Mouse (Mus musculus): ENCODE measurements around the gene Gm10974. TPM values are rescaled to one million over a fixed set of nuclear protein-coding genes. Genes with fewer than 3 reads are reported as not detected.

Gm10974 gene
- polyA plus RNA-seq, 1 experiment from 2014 or later: not detected

DNA sequence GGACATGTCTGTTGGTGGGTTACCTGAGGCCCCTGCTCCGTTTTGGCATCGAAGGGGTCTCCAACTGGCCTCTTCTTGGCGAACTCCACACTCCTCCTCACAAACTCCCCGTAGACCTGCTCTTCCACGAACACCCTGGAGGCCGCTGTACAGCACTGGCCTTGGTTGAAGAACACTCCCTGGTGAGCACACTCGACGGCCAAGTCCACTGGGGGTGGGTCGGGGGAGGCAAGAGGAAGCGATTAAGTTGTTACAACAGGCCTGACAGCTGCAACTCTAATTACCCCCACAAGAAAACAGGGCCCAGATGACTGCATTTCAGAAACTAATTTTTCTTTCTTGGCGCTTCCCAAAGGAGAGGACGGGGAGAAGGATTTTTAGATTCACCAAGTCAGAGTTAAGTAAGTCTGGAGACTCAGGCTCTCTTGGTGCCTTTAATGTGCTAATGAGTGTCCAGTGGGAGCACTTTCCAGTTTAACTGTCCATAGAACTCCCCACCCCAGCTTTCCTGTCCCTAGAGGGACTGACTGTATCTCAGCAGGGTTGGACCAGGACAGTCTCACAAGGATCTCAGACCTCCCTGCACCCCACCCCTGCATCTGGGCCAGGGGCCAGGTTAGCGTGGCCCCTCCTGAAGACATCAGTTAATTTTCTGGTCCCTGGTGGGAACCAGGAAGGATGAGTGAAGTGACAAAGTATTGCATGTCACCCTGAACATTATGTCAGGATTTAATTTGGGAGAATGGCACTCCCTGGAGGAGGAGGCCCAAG lies 40.4 kb downstream of the Gm10974 start:
- H3K4me2 ChIP-seq (ENCODE audit: low read length): no peak overlapping the region
- H3K4me3 ChIP-seq (ENCODE audit: low read depth, low read length): no peak overlapping the region
- H3K27ac ChIP-seq (ENCODE audit: low read length): no peak overlapping the region
- 56% methylated on average over 13 of the region's 13 CpGs for WGBS
- no peaks in the 10 kb centered on the region for H3K27me3 ChIP-seq (ENCODE audit: control insufficient read depth, insufficient read depth, low read depth, low read length)
- no peak for ATAC-seq
- no peaks in the 10 kb centered on the region for H3K9me3 ChIP-seq (replicated peaks; ENCODE audit: control insufficient read depth, low read length, poor library complexity, severe bottlenecking)
- H3K4me1 ChIP-seq (ENCODE audit: control insufficient read depth, insufficient read depth, low read length): no peaks in the 10 kb centered on the region
- no peaks in the 10 kb centered on the region for H3K36me3 ChIP-seq (ENCODE audit: control insufficient read depth, insufficient read depth, low read length)
- H3K9ac ChIP-seq (ENCODE audit: low read depth, low read length): no peak overlapping the region

DNA sequence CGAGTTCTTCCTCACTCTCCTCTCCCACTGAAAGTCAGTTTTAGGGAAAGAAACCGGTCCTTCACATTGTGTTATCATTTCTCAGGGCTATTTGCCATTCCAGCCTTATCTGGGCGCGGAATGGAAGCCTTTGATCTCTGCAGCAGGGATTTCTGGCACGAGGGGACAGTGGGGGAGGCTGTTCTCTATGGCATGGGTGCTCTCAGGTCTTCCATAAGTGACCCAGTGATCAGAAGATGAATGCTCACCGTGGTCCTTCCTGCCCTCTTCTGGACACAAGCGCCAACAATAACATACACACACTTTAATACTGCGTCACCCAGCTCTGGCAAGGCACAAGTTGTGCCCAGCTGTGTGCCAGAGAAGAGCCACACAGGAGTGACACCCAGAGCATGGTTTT lies 41.3 kb downstream of the Gm10974 start:
- no peaks in the 10 kb centered on the region for H3K9me3 ChIP-seq (replicated peaks; ENCODE audit: control insufficient read depth, low read length, poor library complexity, severe bottlenecking)
- 79% methylated on average over 8 of the region's 8 CpGs for WGBS
- no peak for ATAC-seq
- H3K4me1 ChIP-seq (ENCODE audit: control insufficient read depth, insufficient read depth, low read length): no peaks in the 10 kb centered on the region
- no peak overlapping the region for H3K4me3 ChIP-seq (ENCODE audit: low read depth, low read length)
- no peak overlapping the region for H3K9ac ChIP-seq (ENCODE audit: low read depth, low read length)
- H3K27ac ChIP-seq (ENCODE audit: low read length): no peak overlapping the region
- no peaks in the 10 kb centered on the region for H3K36me3 ChIP-seq (ENCODE audit: control insufficient read depth, insufficient read depth, low read length)
- H3K4me2 ChIP-seq (ENCODE audit: low read length): no peak overlapping the region
- no peaks in the 10 kb centered on the region for H3K27me3 ChIP-seq (ENCODE audit: control insufficient read depth, insufficient read depth, low read depth, low read length)

DNA sequence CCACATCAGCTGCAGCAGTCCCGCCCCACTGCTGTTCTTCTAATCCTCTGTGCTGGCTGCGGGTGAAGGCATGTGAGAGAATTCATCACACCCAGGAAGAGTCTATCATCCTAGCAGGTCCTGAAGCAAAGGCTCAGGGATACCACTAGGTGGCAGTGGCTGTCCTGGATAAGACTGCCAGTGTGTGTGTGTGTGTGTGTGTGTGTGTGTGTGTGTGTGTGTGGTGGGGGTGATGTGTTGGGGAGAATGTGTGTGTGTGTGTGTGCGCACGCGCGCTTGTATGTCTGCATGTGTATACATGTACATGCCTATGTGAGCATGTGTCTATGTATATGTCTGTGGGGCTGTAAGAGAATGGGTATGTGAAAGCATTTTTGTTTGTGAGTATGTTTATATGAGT lies 43.7 kb downstream of the Gm10974 start:
- no peak overlapping the region for H3K27ac ChIP-seq (ENCODE audit: low read length)
- no peak overlapping the region for H3K4me2 ChIP-seq (ENCODE audit: low read length)
- no peaks in the 10 kb centered on the region for H3K27me3 ChIP-seq (ENCODE audit: control insufficient read depth, insufficient read depth, low read depth, low read length)
- no peaks in the 10 kb centered on the region for H3K4me1 ChIP-seq (ENCODE audit: control insufficient read depth, insufficient read depth, low read length)
- H3K4me3 ChIP-seq (ENCODE audit: low read depth, low read length): no peak overlapping the region
- no peak overlapping the region for H3K9ac ChIP-seq (ENCODE audit: low read depth, low read length)
- peak; percentile 54; the same call in 1 of the 2 replicates for ATAC-seq
- 72% methylated on average over 6 of the region's 6 CpGs for WGBS
- no peaks in the 10 kb centered on the region for H3K9me3 ChIP-seq (replicated peaks; ENCODE audit: control insufficient read depth, low read length, poor library complexity, severe bottlenecking)
- H3K36me3 ChIP-seq (ENCODE audit: control insufficient read depth, insufficient read depth, low read length): no peaks in the 10 kb centered on the region

DNA sequence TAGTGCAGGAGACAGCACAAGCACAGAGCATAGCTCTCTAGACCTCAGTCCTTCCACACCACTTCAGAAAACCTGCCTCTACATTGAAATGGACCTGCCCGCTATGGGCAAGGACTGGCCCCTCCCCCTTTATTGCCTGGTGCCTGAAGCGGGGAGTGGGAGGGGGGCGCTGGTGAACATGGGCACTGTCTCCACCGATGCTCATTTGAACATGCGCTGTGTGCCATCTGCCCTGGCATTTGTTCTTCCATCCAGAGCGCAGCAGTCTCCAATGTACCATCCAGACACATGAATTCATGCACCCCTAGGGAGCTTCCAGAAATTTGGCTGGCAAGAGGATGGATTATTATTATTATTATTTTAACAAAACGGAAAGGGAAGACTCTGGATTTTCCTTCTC lies 47.4 kb downstream of the Gm10974 start:
- H3K36me3 ChIP-seq (ENCODE audit: control insufficient read depth, insufficient read depth, low read length): no peaks in the 10 kb centered on the region
- no peak for ATAC-seq
- H3K9ac ChIP-seq (ENCODE audit: low read depth, low read length): no peak overlapping the region
- WGBS: 69% methylated on average over 7 of the region's 7 CpGs
- no peaks in the 10 kb centered on the region for H3K4me1 ChIP-seq (ENCODE audit: control insufficient read depth, insufficient read depth, low read length)
- no peak overlapping the region for H3K27ac ChIP-seq (ENCODE audit: low read length)
- no peak overlapping the region for H3K4me2 ChIP-seq (ENCODE audit: low read length)
- H3K4me3 ChIP-seq (ENCODE audit: low read depth, low read length): no peak overlapping the region
- no peaks in the 10 kb centered on the region for H3K9me3 ChIP-seq (replicated peaks; ENCODE audit: control insufficient read depth, low read length, poor library complexity, severe bottlenecking)
- no peaks in the 10 kb centered on the region for H3K27me3 ChIP-seq (ENCODE audit: control insufficient read depth, insufficient read depth, low read depth, low read length)

DNA sequence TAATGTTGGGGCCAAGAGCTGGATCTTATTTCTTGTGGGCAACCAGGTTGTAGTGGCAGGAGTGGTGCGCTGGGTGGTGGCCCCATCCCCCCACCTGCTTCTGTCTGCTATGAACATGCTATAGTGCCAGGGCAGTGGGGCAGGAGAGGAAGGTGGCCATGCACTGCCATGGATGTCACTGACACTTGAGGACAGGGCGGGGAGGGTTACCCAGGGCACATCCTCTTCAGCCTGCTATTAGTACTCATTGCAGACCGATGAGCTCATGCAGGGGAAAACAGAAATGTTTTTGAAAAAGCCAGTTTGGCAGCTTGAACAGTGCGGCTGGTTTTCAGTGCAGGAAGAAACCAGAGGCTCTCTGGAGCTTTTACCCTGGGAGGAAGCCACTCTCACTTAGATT lies 51.1 kb downstream of the Gm10974 start:
- Histone ChIP-seq H3K9ac (ENCODE audit: low read depth, low read length) (no peak overlapping the region), H3K36me3 (ENCODE audit: control insufficient read depth, insufficient read depth, low read length) (no peaks in the 10 kb centered on the region), H3K4me2 (ENCODE audit: low read length) (no peak overlapping the region), H3K4me1 (ENCODE audit: control insufficient read depth, insufficient read depth, low read length) (no peaks in the 10 kb centered on the region), H3K4me3 (ENCODE audit: low read depth, low read length) (no peak overlapping the region), H3K27ac (ENCODE audit: low read length) (no peak overlapping the region), H3K27me3 (ENCODE audit: control insufficient read depth, insufficient read depth, low read depth, low read length) (no peaks in the 10 kb centered on the region), H3K9me3 (replicated peaks; ENCODE audit: control insufficient read depth, low read length, poor library complexity, severe bottlenecking) (no peaks in the 10 kb centered on the region)
- 89% methylated on average over 4 of the region's 4 CpGs for WGBS
- no peak for ATAC-seq

DNA sequence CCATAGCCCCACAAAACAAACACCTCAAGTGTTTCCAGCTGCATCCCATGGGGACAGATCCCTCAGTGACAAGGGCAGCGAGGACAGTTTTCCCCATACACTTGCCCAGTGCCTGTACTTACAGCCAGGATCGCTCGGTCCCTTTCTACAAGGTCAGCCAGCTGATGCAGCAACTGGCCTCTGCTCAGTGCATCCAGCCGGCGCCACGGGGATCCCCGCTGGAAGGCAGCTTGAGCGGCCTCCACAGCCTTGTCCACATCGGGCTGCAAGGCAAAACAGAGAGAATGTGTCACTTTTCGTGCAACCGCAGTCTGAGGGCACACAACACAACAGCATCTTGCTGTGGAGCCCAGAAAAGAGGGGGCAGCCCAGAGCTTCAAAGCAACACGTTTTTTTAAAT lies 53.3 kb downstream of the Gm10974 start:
- H3K9ac ChIP-seq (ENCODE audit: low read depth, low read length): no peak overlapping the region
- no peak for ATAC-seq
- no peaks in the 10 kb centered on the region for H3K36me3 ChIP-seq (ENCODE audit: control insufficient read depth, insufficient read depth, low read length)
- no peak overlapping the region for H3K4me2 ChIP-seq (ENCODE audit: low read length)
- no peaks in the 10 kb centered on the region for H3K27me3 ChIP-seq (ENCODE audit: control insufficient read depth, insufficient read depth, low read depth, low read length)
- no peak overlapping the region for H3K4me3 ChIP-seq (ENCODE audit: low read depth, low read length)
- WGBS: 52% methylated on average over 12 of the region's 12 CpGs
- no peaks in the 10 kb centered on the region for H3K9me3 ChIP-seq (replicated peaks; ENCODE audit: control insufficient read depth, low read length, poor library complexity, severe bottlenecking)
- no peaks in the 10 kb centered on the region for H3K4me1 ChIP-seq (ENCODE audit: control insufficient read depth, insufficient read depth, low read length)
- no peak overlapping the region for H3K27ac ChIP-seq (ENCODE audit: low read length)

DNA sequence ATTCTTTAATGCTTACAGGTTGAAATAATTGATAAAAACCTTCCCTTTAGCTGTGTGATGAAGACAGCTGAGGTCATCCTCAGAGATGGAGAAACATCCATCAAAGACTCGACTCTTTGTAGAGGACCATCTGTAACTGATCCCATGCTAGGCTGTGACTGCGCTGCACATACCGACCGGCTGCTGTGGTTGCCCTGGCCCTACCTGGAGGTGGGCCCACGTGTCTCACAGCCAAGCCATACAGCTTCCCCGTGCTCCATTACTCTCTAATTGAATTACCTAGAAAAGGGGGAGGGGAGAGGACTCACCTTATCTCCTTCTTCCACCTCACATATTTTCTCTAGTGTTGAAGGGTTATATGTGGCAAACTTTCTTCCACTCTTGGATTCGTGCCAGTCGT lies 56.2 kb downstream of the Gm10974 start:
- Histone ChIP-seq H3K36me3 (ENCODE audit: control insufficient read depth, insufficient read depth, low read length) (no peaks in the 10 kb centered on the region), H3K4me2 (ENCODE audit: low read length) (no peak overlapping the region), H3K27me3 (ENCODE audit: control insufficient read depth, insufficient read depth, low read depth, low read length) (peaks cover 19% of the 10 kb centered on the region), H3K4me3 (ENCODE audit: low read depth, low read length) (no peak overlapping the region), H3K9ac (ENCODE audit: low read depth, low read length) (no peak overlapping the region), H3K4me1 (ENCODE audit: control insufficient read depth, insufficient read depth, low read length) (peaks cover under 1% of the 10 kb centered on the region), H3K27ac (ENCODE audit: low read length) (no peak overlapping the region), H3K9me3 (replicated peaks; ENCODE audit: control insufficient read depth, low read length, poor library complexity, severe bottlenecking) (no peaks in the 10 kb centered on the region)
- ATAC-seq: no peak
- WGBS: 84% methylated on average over 8 of the region's 8 CpGs

DNA sequence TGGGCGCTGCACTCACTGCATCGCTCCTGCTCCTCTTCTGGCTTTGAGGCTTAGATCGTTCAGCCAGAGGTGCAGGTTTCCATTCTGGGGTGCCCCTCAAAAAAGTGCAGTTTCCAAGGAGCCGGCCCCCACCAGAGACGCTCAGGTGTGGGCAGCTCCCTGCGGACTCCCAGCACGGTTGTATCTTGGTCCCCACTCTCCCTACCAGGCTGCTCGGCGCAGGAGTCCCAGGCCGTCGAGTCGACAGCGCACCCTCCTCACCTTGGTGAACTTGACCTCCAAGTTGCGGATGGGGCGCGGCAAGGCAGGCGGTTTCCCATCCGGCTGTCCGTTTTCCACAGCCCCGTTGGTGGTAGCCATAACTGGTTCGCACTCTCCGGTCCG lies 61.3 kb downstream of the Gm10974 start:
- Histone ChIP-seq H3K9ac (ENCODE audit: low read depth, low read length) (peak overlapping the region; percentile 40; the same call in 1 of the 2 replicates), H3K27me3 (ENCODE audit: control insufficient read depth, insufficient read depth, low read depth, low read length) (peaks cover 45% of the 10 kb centered on the region), H3K27ac (ENCODE audit: low read length) (no peak overlapping the region), H3K36me3 (ENCODE audit: control insufficient read depth, insufficient read depth, low read length) (no peaks in the 10 kb centered on the region), H3K4me3 (ENCODE audit: low read depth, low read length) (peak overlapping the region; percentile 38), H3K4me1 (ENCODE audit: control insufficient read depth, insufficient read depth, low read length) (peaks cover 12% of the 10 kb centered on the region), H3K4me2 (ENCODE audit: low read length) (peak overlapping the region; percentile 83), H3K9me3 (replicated peaks; ENCODE audit: control insufficient read depth, low read length, poor library complexity, severe bottlenecking) (no peaks in the 10 kb centered on the region)
- ATAC-seq: peak; percentile 59
- WGBS: 1% methylated on average over 23 of the region's 23 CpGs

DNA sequence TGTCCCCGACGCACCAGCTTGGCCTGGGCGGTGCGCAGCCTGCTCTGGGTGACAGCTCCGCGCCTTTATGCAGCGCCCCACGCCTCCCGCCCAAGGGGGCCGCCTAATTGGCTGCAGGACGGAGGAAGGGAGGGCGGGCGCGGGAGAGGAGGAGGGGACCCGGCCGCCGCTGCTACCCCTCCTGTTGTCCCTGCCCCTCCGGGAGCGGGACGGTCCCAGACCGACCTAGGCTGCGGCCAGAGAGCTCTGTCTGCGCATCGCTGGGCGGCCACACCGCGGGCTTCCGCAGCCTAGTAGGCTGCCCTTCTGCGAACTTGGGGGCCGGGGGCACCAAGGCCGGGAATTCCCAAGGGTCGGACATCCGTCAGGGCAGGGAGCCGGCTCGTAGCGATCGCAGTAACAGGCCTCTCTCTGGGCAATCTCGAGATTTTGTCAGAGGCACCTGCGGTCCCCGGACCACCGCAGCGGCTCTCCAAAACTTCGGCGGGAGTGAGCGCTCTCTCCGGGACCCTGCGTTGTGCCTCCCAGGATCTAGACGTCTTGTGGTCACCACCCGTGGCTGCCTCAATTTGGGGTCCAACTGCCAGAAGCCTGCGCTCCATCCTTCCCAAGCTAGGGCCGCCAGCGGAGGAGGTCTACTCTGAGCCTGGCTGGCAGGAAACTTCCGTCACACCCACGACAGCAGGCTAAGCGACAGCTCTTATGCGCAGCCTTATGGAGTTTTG lies 61.9 kb downstream of the Gm10974 start, which contains the start of gene Aldh1a3:
Gene Aldh1a3, minus strand, starts transcription at position 81 of the 725 bp plus-strand sequence.
- H3K9ac ChIP-seq (ENCODE audit: low read depth, low read length): peak within 1 kb of the TSS; percentile 40; the same call in 1 of the 2 replicates
- ATAC-seq: peak; percentile 63
- peaks cover 45% of the 10 kb centered on the region for H3K27me3 ChIP-seq (ENCODE audit: control insufficient read depth, insufficient read depth, low read depth, low read length)
- no peaks in the 10 kb centered on the region for H3K36me3 ChIP-seq (ENCODE audit: control insufficient read depth, insufficient read depth, low read length)
- peak within 1 kb of the TSS; percentile 83 for H3K4me2 ChIP-seq (ENCODE audit: low read length)
- H3K27ac ChIP-seq (ENCODE audit: low read length): no peak within 1 kb of the TSS
- H3K4me3 ChIP-seq (ENCODE audit: low read depth, low read length): peak within 1 kb of the TSS; percentile 38
- peaks cover 12% of the 10 kb centered on the region for H3K4me1 ChIP-seq (ENCODE audit: control insufficient read depth, insufficient read depth, low read length)
- under 1% methylated on average over 51 of the region's 56 CpGs for WGBS
- no peaks in the 10 kb centered on the region for H3K9me3 ChIP-seq (replicated peaks; ENCODE audit: control insufficient read depth, low read length, poor library complexity, severe bottlenecking)

Measured in midbrain, embryonic 16.5 days (tissue).